Mouse (Mus musculus): ENCODE results near the gene Tarbp1. TPM values are rescaled to one million over a fixed set of nuclear protein-coding genes. Genes with fewer than 3 reads are reported as not detected.

The Tarbp1 gene
- polyA plus RNA-seq, 1 experiment from 2014 or later, result 2.5 TPM

- Histone ChIP-seq H3K9ac (no peak overlapping the region), H3K9me3 (ENCODE audit: control insufficient read depth, low read length) (no peaks in the 10 kb centered on the region), H3K4me2 (replicated peaks) (no peak overlapping the region), H3K4me3 (replicated peaks; ENCODE audit: low read length) (no peak overlapping the region), H3K27me3 (ENCODE audit: control insufficient read depth, insufficient read depth, low read length) (no peaks in the 10 kb centered on the region), H3K4me1 (replicated peaks; ENCODE audit: control insufficient read depth, insufficient read depth, low read length) (no peaks in the 10 kb centered on the region), H3K27ac (no peak overlapping the region), H3K36me3 (replicated peaks; ENCODE audit: control insufficient read depth, insufficient read depth) (no peaks in the 10 kb centered on the region)
- ATAC-seq (ENCODE audit: low FRiP score) (no peak), DNase-seq (ENCODE audit: low spot score) (no peak)
- WGBS, result 88% methylated on average over 8 of the region's 8 CpGs
Observed at GRCm38 (mm10) chr8:126508871-126509586, 34.2 kb upstream of the Tarbp1 start.

DNA sequence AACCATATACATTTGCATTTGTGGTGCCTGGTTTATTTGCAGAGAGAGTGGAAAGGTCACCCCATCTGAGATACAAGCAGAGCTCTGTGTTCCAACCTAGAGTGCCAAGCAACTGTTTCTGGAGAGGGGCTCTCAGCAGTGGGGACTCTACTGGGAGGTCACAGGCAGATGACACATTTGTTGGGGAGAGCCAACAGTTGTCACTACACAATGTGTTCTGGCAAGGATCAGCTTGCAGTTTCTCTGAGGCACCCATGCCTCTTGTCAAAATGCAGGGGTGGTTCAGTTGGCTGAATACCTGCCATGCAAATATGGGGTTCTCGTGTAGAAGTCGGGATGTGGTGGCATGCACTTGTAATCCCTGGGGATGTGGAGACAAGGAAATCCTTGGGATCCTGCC, 33.4 kb upstream of the Tarbp1 start:
- H3K9me3 ChIP-seq (ENCODE audit: control insufficient read depth, low read length), result no peaks in the 10 kb centered on the region
- WGBS, result 87% methylated on average over 2 of the region's 2 CpGs
- ATAC-seq (ENCODE audit: low FRiP score), result no peak

GRCm38 (mm10) chr8:126504492-126505182, 29.8 kb upstream of the Tarbp1 start:
- no peak overlapping the region for H3K4me2 ChIP-seq (replicated peaks)
- no peaks in the 10 kb centered on the region for H3K4me1 ChIP-seq (replicated peaks; ENCODE audit: control insufficient read depth, insufficient read depth, low read length)
- ATAC-seq (ENCODE audit: low FRiP score) (no peak), DNase-seq (ENCODE audit: low spot score) (no peak)
- H3K36me3 ChIP-seq (replicated peaks; ENCODE audit: control insufficient read depth, insufficient read depth), result no peaks in the 10 kb centered on the region
- H3K27ac ChIP-seq, result no peak overlapping the region
- 82% methylated on average over 16 of the region's 16 CpGs for WGBS
- no peak overlapping the region for H3K9ac ChIP-seq
- H3K4me3 ChIP-seq (replicated peaks; ENCODE audit: low read length), result no peak overlapping the region
- no peaks in the 10 kb centered on the region for H3K9me3 ChIP-seq (ENCODE audit: control insufficient read depth, low read length)
- H3K27me3 ChIP-seq (ENCODE audit: control insufficient read depth, insufficient read depth, low read length), result no peaks in the 10 kb centered on the region

More for the DNA sequence above, 33.4 kb upstream of the Tarbp1 start:
- no peak for DNase-seq (ENCODE audit: low spot score)
- Histone ChIP-seq H3K27ac (no peak overlapping the region), H3K27me3 (ENCODE audit: control insufficient read depth, insufficient read depth, low read length) (no peaks in the 10 kb centered on the region), H3K4me2 (replicated peaks) (no peak overlapping the region), H3K4me1 (replicated peaks; ENCODE audit: control insufficient read depth, insufficient read depth, low read length) (no peaks in the 10 kb centered on the region), H3K36me3 (replicated peaks; ENCODE audit: control insufficient read depth, insufficient read depth) (no peaks in the 10 kb centered on the region), H3K9ac (no peak overlapping the region), H3K4me3 (replicated peaks; ENCODE audit: low read length) (no peak overlapping the region)

DNA sequence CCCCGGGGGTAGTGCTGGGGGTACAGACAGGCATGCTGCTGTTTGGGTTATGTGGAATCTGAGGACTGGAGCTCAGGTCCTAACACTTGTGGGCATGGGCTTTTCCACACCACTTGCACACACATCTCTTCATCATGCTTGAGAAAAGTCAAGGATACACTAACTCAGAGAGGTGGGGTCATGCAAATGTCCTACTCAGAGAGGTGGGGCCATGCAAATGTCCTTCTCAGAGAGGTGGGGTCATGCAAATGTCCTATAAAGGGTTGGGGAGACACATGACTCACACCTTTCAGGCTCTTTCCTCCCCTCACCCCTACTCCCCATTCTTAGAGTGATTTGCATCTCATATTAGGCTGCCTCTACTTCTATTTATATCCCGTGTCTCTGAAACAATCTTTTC, 27.9 kb upstream of the Tarbp1 start:
- Histone ChIP-seq H3K27me3 (ENCODE audit: control insufficient read depth, insufficient read depth, low read length) (no peaks in the 10 kb centered on the region), H3K36me3 (replicated peaks; ENCODE audit: control insufficient read depth, insufficient read depth) (no peaks in the 10 kb centered on the region), H3K27ac (no peak overlapping the region), H3K9me3 (ENCODE audit: control insufficient read depth, low read length) (no peaks in the 10 kb centered on the region), H3K4me3 (replicated peaks; ENCODE audit: low read length) (no peak overlapping the region), H3K4me1 (replicated peaks; ENCODE audit: control insufficient read depth, insufficient read depth, low read length) (peaks cover 9% of the 10 kb centered on the region), H3K9ac (no peak overlapping the region), H3K4me2 (replicated peaks) (no peak overlapping the region)
- 56% methylated on average over 2 of the region's 2 CpGs for WGBS
- DNase-seq (ENCODE audit: low spot score) (no peak), ATAC-seq (ENCODE audit: low FRiP score) (no peak)

DNA sequence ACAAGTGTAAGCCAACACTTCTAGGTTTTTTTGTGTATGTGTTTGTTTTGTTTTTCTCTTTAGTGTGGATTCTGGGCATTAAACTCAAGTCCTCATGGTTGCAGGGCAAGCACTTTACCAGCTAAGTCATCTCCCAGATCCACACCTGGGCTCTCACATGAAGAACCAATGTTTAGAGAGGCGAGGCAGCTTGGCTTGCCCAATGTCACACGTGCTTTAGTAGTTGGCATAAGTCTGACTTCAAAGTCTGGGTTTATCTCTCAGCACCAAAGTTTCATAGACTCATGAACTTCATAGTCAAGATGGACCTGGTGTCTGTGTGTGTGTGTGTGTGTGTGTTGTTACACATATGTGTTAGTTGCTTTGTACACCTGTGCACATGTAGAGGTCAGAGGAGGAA, 24.5 kb upstream of the Tarbp1 start:
- Histone ChIP-seq H3K4me3 (replicated peaks; ENCODE audit: low read length) (no peak overlapping the region), H3K27me3 (ENCODE audit: control insufficient read depth, insufficient read depth, low read length) (no peaks in the 10 kb centered on the region), H3K36me3 (replicated peaks; ENCODE audit: control insufficient read depth, insufficient read depth) (no peaks in the 10 kb centered on the region), H3K4me1 (replicated peaks; ENCODE audit: control insufficient read depth, insufficient read depth, low read length) (peaks cover 9% of the 10 kb centered on the region), H3K9me3 (ENCODE audit: control insufficient read depth, low read length) (no peaks in the 10 kb centered on the region), H3K4me2 (replicated peaks) (no peak overlapping the region), H3K9ac (no peak overlapping the region), H3K27ac (no peak overlapping the region)
- DNase-seq (ENCODE audit: low spot score), result no peak
- WGBS, result 100% methylated on average over 2 of the region's 2 CpGs
- no peak for ATAC-seq (ENCODE audit: low FRiP score)

- peak; percentile 7; the same call in 1 of the 2 replicates for ATAC-seq (ENCODE audit: low FRiP score)
Observed at GRCm38 (mm10) chr8:126498465-126498864, 23.6 kb upstream of the Tarbp1 start.

GRCm38 (mm10) chr8:126497541-126498428, 22.9 kb upstream of the Tarbp1 start:
- H3K4me1 ChIP-seq (replicated peaks; ENCODE audit: control insufficient read depth, insufficient read depth, low read length), result peaks cover 9% of the 10 kb centered on the region
- H3K4me3 ChIP-seq (replicated peaks; ENCODE audit: low read length), result peak overlapping the region; percentile 30
- H3K27ac ChIP-seq, result peak overlapping the region; percentile 92
- peak overlapping the region; percentile 56 for H3K9ac ChIP-seq
- peak; percentile 96 for DNase-seq (ENCODE audit: low spot score)
- peak; percentile 91 for ATAC-seq (ENCODE audit: low FRiP score)
- H3K9me3 ChIP-seq (ENCODE audit: control insufficient read depth, low read length), result no peaks in the 10 kb centered on the region
- no peaks in the 10 kb centered on the region for H3K27me3 ChIP-seq (ENCODE audit: control insufficient read depth, insufficient read depth, low read length)
- H3K4me2 ChIP-seq (replicated peaks), result peak overlapping the region; percentile 61
- H3K36me3 ChIP-seq (replicated peaks; ENCODE audit: control insufficient read depth, insufficient read depth), result no peaks in the 10 kb centered on the region
- 4% methylated on average over 27 of the region's 27 CpGs for whole genome bisulfite sequencing

More at GRCm38 (mm10) chr8:126498465-126498864, 23.6 kb upstream of the Tarbp1 start:
- Histone ChIP-seq H3K27me3 (ENCODE audit: control insufficient read depth, insufficient read depth, low read length) (no peaks in the 10 kb centered on the region), H3K9me3 (ENCODE audit: control insufficient read depth, low read length) (no peaks in the 10 kb centered on the region), H3K27ac (peak overlapping the region; percentile 92), H3K9ac (peak overlapping the region; percentile 56; the same call in 1 of the 2 replicates), H3K4me3 (replicated peaks; ENCODE audit: low read length) (peak overlapping the region; percentile 30; the same call in 1 of the 2 replicates), H3K4me1 (replicated peaks; ENCODE audit: control insufficient read depth, insufficient read depth, low read length) (peaks cover 9% of the 10 kb centered on the region), H3K36me3 (replicated peaks; ENCODE audit: control insufficient read depth, insufficient read depth) (no peaks in the 10 kb centered on the region), H3K4me2 (replicated peaks) (peak overlapping the region; percentile 61)
- DNase-seq (ENCODE audit: low spot score), result no peak
- WGBS, result 13% methylated on average over 6 of the region's 6 CpGs

DNA sequence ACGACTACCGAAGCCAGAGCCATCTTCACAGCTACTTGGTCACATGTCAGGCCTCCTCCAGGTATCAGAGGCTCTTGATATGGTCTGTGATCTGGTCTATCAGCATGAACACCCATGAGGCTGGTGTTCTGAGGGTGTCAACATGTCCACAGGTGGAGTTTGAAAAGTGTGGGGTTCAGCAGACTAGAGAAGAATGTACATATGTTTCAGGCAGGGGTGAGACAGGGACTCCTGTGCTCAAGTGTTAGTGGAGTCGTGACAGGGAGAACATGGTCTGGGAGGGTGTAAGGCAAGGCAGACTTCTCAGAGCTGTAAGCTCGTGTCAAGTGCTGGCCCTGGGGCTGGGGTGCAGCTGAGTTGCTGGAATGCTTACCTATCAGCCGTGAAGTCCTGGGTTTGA, 22.1 kb upstream of the Tarbp1 start:
- Histone ChIP-seq H3K4me3 (replicated peaks; ENCODE audit: low read length) (no peak overlapping the region), H3K27me3 (ENCODE audit: control insufficient read depth, insufficient read depth, low read length) (no peaks in the 10 kb centered on the region), H3K9ac (no peak overlapping the region), H3K27ac (no peak overlapping the region), H3K4me2 (replicated peaks) (no peak overlapping the region), H3K9me3 (ENCODE audit: control insufficient read depth, low read length) (no peaks in the 10 kb centered on the region), H3K36me3 (replicated peaks; ENCODE audit: control insufficient read depth, insufficient read depth) (no peaks in the 10 kb centered on the region), H3K4me1 (replicated peaks; ENCODE audit: control insufficient read depth, insufficient read depth, low read length) (peaks cover 9% of the 10 kb centered on the region)
- ATAC-seq (ENCODE audit: low FRiP score) (no peak), DNase-seq (ENCODE audit: low spot score) (no peak)
- WGBS, result 86% methylated on average over 5 of the region's 5 CpGs

- no peak for ATAC-seq (ENCODE audit: low FRiP score)
- Histone ChIP-seq H3K4me1 (replicated peaks; ENCODE audit: control insufficient read depth, insufficient read depth, low read length) (peaks cover 9% of the 10 kb centered on the region), H3K9ac (no peak overlapping the region), H3K27me3 (ENCODE audit: control insufficient read depth, insufficient read depth, low read length) (no peaks in the 10 kb centered on the region), H3K4me2 (replicated peaks) (no peak overlapping the region), H3K27ac (no peak overlapping the region), H3K36me3 (replicated peaks; ENCODE audit: control insufficient read depth, insufficient read depth) (no peaks in the 10 kb centered on the region), H3K9me3 (ENCODE audit: control insufficient read depth, low read length) (no peaks in the 10 kb centered on the region), H3K4me3 (replicated peaks; ENCODE audit: low read length) (no peak overlapping the region)
- 90% methylated on average over 12 of the region's 12 CpGs for WGBS
- no peak for DNase-seq (ENCODE audit: low spot score)
Observed at GRCm38 (mm10) chr8:126495461-126495860, 20.6 kb upstream of the Tarbp1 start.
